ENCODE assay signal across 8 mouse cellular contexts in the genomic region with DNA sequence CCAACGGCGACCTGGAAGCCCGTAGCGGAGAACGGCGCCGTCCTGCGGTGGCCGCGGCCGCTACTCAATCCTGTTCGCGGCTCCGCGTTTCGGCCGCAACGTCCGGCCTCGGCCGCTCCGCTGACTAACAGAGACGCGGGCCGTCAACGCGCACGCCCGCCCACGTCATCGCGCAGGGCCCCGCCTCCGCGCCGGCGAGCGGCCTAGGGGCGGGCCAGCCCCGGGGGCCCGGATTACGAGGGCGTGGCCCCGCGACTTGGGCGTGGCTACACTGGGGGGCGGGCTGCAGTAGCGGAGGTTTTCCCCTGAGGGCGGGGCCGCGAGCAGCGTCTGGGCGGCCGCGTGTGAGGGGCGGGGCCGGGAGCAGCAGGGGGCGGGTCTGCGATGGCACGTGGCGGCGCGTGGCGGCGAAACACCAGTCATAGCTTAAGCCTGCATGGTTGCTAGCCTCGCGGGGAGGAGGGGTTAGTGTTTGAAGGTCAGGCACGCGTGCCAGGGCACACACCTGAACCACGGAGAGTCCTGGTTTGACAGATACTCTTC. TPM values are rescaled to one million over a fixed set of nuclear protein-coding genes. Genes with fewer than 3 reads are reported as not detected.
DNase-seq lines count a peak whose midpoint lies in the region; ATAC-seq and TF ChIP-seq lines count a peak whose summit lies in the region.

A gene (minus strand): TSS at position 132 of the 543 bp plus-strand sequence.

- peak within 1 kb of the TSS; percentile 79 for H3K4me3 ChIP-seq in bone marrow macrophage, adult 2 months (ENCODE audit: insufficient read depth, low read length)
- peak within 1 kb of the TSS; percentile 97 for H3K4me3 ChIP-seq in embryonic fibroblast, embryonic 13.5 days (ENCODE audit: insufficient read depth, low read length)
- peak within 1 kb of the TSS; percentile 91 for H3K4me3 ChIP-seq in heart, embryonic 11.5 days (ENCODE audit: low read depth, low read length)
- peak within 1 kb of the TSS; percentile 95 for H3K4me3 ChIP-seq in kidney, embryonic 16.5 days (ENCODE audit: low read length)
- H3K4me3 ChIP-seq in liver, adult 2 months (ENCODE audit: insufficient read depth, low read depth, low read length): peak within 1 kb of the TSS; percentile 81
- peak within 1 kb of the TSS; percentile 40 for H3K4me3 ChIP-seq in myocyte

- H3ac ChIP-seq in myocyte (ENCODE audit: control insufficient read depth, insufficient read length): peak within 1 kb of the TSS; percentile 24

- H3K27ac ChIP-seq in bone marrow macrophage, adult 2 months (ENCODE audit: insufficient read depth, low read depth, low read length): peak within 1 kb of the TSS; percentile 67
- H3K27ac ChIP-seq in embryonic fibroblast, embryonic 13.5 days (ENCODE audit: insufficient read depth, low read length): no peak within 1 kb of the TSS
- H3K27ac ChIP-seq in heart, embryonic 11.5 days (ENCODE audit: low read depth, low read length): peak within 1 kb of the TSS; percentile 96
- H3K27ac ChIP-seq in kidney, embryonic 16.5 days (ENCODE audit: low read length): peak within 1 kb of the TSS; percentile 94
- H3K27ac ChIP-seq in liver, adult 2 months (replicated peaks; ENCODE audit: insufficient read depth, low read depth, low read length): peak within 1 kb of the TSS; percentile 66

- under 1% methylated on average over 58 of the region's 70 CpGs for WGBS in heart, embryonic 11.5 days (ENCODE audit: insufficient replicate concordance)
- under 1% methylated on average over 56 of the region's 70 CpGs for WGBS in kidney, embryonic 16.5 days
- under 1% methylated on average over 59 of the region's 70 CpGs for WGBS in liver, adult 2 months

- H3K36me3 ChIP-seq in heart, embryonic 11.5 days (ENCODE audit: control insufficient read depth, insufficient read depth, low read length): no peaks in the 10 kb centered on the region
- no peaks in the 10 kb centered on the region for H3K36me3 ChIP-seq in kidney, embryonic 16.5 days (ENCODE audit: insufficient read depth, low read length)
- H3K36me3 ChIP-seq in liver, adult 2 months (ENCODE audit: control insufficient read depth, insufficient read depth, low read length): no peaks in the 10 kb centered on the region
- no peaks in the 10 kb centered on the region for H3K36me3 ChIP-seq in myocyte (ENCODE audit: control insufficient read depth, insufficient read depth)
- H3K36me3 ChIP-seq in splenic B cell, adult 2 months (ENCODE audit: control insufficient read depth, insufficient read depth, low read length, poor library complexity, severe bottlenecking): no peaks in the 10 kb centered on the region

- peaks cover 14% of the 10 kb centered on the region; the same call in 1 of the 2 replicates for H3K79me2 ChIP-seq in liver, adult 2 months (ENCODE audit: control insufficient read depth, insufficient read depth, low read length)
- H3K79me2 ChIP-seq in myocyte (ENCODE audit: control insufficient read depth, insufficient read depth): peaks cover 43% of the 10 kb centered on the region

- H3K9me3 ChIP-seq in heart, embryonic 11.5 days (replicated peaks; ENCODE audit: control insufficient read depth, low read length): no peaks in the 10 kb centered on the region
- H3K9me3 ChIP-seq in kidney, embryonic 16.5 days (ENCODE audit: low read length): no peaks in the 10 kb centered on the region

- TF ChIP-seq POLR2A in bone marrow macrophage, adult 2 months (IDR thresholded peaks at IDR 0.05; ENCODE audit: borderline replicate concordance, low read depth, low read length): peak; percentile 5; the same call in 1 of the 2 replicates
- TF ChIP-seq POLR2A in embryonic fibroblast, embryonic 13.5 days (IDR thresholded peaks at IDR 0.05; ENCODE audit: low read depth, low read length): peak; percentile 90
- TF ChIP-seq POLR2A in liver, adult 2 months (IDR thresholded peaks at IDR 0.05; ENCODE audit: extremely low read depth, insufficient read depth, low read length): peak; percentile 85
- TF ChIP-seq POLR2A in myocyte (IDR thresholded peaks at IDR 0.05; ENCODE audit: insufficient read length, low read depth): peak; percentile 97

- DNase-seq in A20 (ENCODE audit: low read depth, low spot score): peak; percentile 96
- peak; percentile 81 for DNase-seq in liver, adult 2 months (ENCODE audit: extremely low read depth, low read depth, low spot score)
- DNase-seq in splenic B cell, adult 2 months (ENCODE audit: low read depth, low spot score): peak; percentile 98

- no peak for TF ChIP-seq CTCF in bone marrow macrophage, adult 2 months (IDR thresholded peaks at IDR 0.05; ENCODE audit: low read depth, low read length)
- no peak for TF ChIP-seq CTCF in embryonic fibroblast, embryonic 13.5 days (IDR thresholded peaks at IDR 0.05; ENCODE audit: borderline replicate concordance, insufficient read depth, low read length)
- TF ChIP-seq CTCF in liver, adult 2 months (IDR thresholded peaks at IDR 0.05; ENCODE audit: low read depth, low read length): 0 out of 2 replicates have a peak, but pooled peaks have one; percentile 7

- H3K9ac ChIP-seq in heart, embryonic 11.5 days (ENCODE audit: low read depth, low read length): peak within 1 kb of the TSS; percentile 95
- H3K9ac ChIP-seq in kidney, embryonic 16.5 days (replicated peaks; ENCODE audit: low read length): peak within 1 kb of the TSS; percentile 97
- peak within 1 kb of the TSS; percentile 92 for H3K9ac ChIP-seq in liver, adult 2 months (ENCODE audit: low read depth, low read length)

- peak; percentile 99 for ATAC-seq in heart, embryonic 11.5 days (replicated peaks; ENCODE audit: insufficient number of reproducible peaks, low FRiP score, low TSS enrichment)
- ATAC-seq in kidney, embryonic 16.5 days (ENCODE audit: low FRiP score, low TSS enrichment): peak; percentile 99

- peaks cover 3% of the 10 kb centered on the region for H3K4me1 ChIP-seq in bone marrow macrophage, adult 2 months (ENCODE audit: control insufficient read depth, insufficient read depth, low read length)
- H3K4me1 ChIP-seq in embryonic fibroblast, embryonic 13.5 days (ENCODE audit: control insufficient read depth, insufficient read depth, low read length): 0 out of 2 replicates have a peak, but pooled peaks cover 4% of the 10 kb centered on the region
- H3K4me1 ChIP-seq in heart, embryonic 11.5 days (ENCODE audit: control insufficient read depth, insufficient read depth, low read length): peaks cover 7% of the 10 kb centered on the region; the same call in 1 of the 2 replicates
- H3K4me1 ChIP-seq in kidney, embryonic 16.5 days (ENCODE audit: insufficient read depth, low read length): peaks cover 17% of the 10 kb centered on the region
- H3K4me1 ChIP-seq in liver, adult 2 months (ENCODE audit: control insufficient read depth, insufficient read depth, low read length): peaks cover 6% of the 10 kb centered on the region

- peak within 1 kb of the TSS; percentile 65 for H3K4me2 ChIP-seq in heart, embryonic 11.5 days
- H3K4me2 ChIP-seq in kidney, embryonic 16.5 days (replicated peaks; ENCODE audit: low read depth, low read length): peak within 1 kb of the TSS; percentile 70
- peak within 1 kb of the TSS; percentile 81 for H3K4me2 ChIP-seq in myocyte (ENCODE audit: low read depth)

- no peaks in the 10 kb centered on the region for H3K27me3 ChIP-seq in heart, embryonic 11.5 days (ENCODE audit: control insufficient read depth, insufficient read depth, low read length)
- H3K27me3 ChIP-seq in kidney, embryonic 16.5 days (ENCODE audit: insufficient read depth, low read length): 0 out of 2 replicates have a peak, but pooled peaks cover 5% of the 10 kb centered on the region
- no peaks in the 10 kb centered on the region for H3K27me3 ChIP-seq in liver, adult 2 months (ENCODE audit: control insufficient read depth, insufficient read depth, low read length)
- peaks cover 15% of the 10 kb centered on the region for H3K27me3 ChIP-seq in myocyte (ENCODE audit: control insufficient read depth, insufficient read depth, insufficient read length)
- no peaks in the 10 kb centered on the region for H3K27me3 ChIP-seq in splenic B cell, adult 2 months (ENCODE audit: control insufficient read depth, insufficient read depth, low read length, poor library complexity, severe bottlenecking)

TF ChIP-seq in myocyte, 11 proteins besides CTCF, POLR2A, EP300 and RAD21:
- TF ChIP-seq MYOG (IDR thresholded peaks at IDR 0.05; ENCODE audit: control insufficient read depth in 1 of 3, insufficient read depth in 1 of 3, insufficient read length in 2 of 3, low read depth in 2 of 3): peak in 1 of 3 experiments; percentile 19
- no peak for TF ChIP-seq MYOD1 (IDR thresholded peaks at IDR 0.05; ENCODE audit: control insufficient read depth in 1 of 3, insufficient read length in 2 of 3, low read depth in 2 of 3)
- TF ChIP-seq SRF (IDR thresholded peaks at IDR 0.05; ENCODE audit: control insufficient read depth, insufficient read length, low read depth): peak; percentile 32
- peak; percentile 96 for TF ChIP-seq POLR2AphosphoS2 (IDR thresholded peaks at IDR 0.05; ENCODE audit: insufficient read length, low read depth)

RNA-seq across cellular contexts. Expression of the gene that starts here (rescaled TPM):
- polyA plus RNA-seq in bone marrow macrophage, adult 2 months (2012; ENCODE audit: insufficient read depth, insufficient read length, missing spikeins): 13.9 and 15.7 TPM in 2 replicates
- polyA plus RNA-seq in embryonic fibroblast, embryonic 13.5 days (2011; ENCODE audit: insufficient read length, low read depth, missing spikeins): 37.4 and 44.2 TPM in 2 replicates
- polyA plus RNA-seq in heart, embryonic 11.5 days (2014; fragmentation: Nextera tagmentation; extraction: Ambion mirVana): 12.7 and 15.3 TPM in 2 replicates
- 15.2 and 18.3 TPM in 2 replicates for polyA plus RNA-seq in kidney, embryonic 16.5 days (2015; fragmentation: Nextera tagmentation; extraction: Ambion mirVana)
- 22.4 and 26.9 TPM in 2 replicates for total RNA-seq in liver, adult 2 months (2014; rRNA removed)
- 10.4 and 12.1 TPM in 2 replicates for polyA plus RNA-seq in liver, adult 2 months (2012; rRNA removed)
- polyA plus RNA-seq in myocyte (2012; fragmentation: generic; extraction: Trizol): 12.0 TPM

Comparison
In these comparisons a context has a peak if more than half of its experiments do, and no peak if none do; other contexts are left out.
1. H3K4me3 ChIP-seq: peak in every context shown above with its lines; median percentile 97 in embryonic fibroblast, embryonic 13.5 days; 95 in kidney, embryonic 16.5 days; 91 in heart, embryonic 11.5 days; 81 in liver, adult 2 months; 79 in bone marrow macrophage, adult 2 months; 40 in myocyte.
2. POLR2A ChIP-seq: peak in every context shown above with its lines; median percentile 97 in myocyte; 90 in embryonic fibroblast, embryonic 13.5 days; 85 in liver, adult 2 months; 5 in bone marrow macrophage, adult 2 months.